Mouse (Mus musculus): ENCODE data around the gene Phf21b. TPM values are rescaled to one million over a fixed set of nuclear protein-coding genes. Genes with fewer than 3 reads are reported as not detected.

Phf21b gene
- total and polyA plus RNA-seq, 3 experiments = 1.3 to 5.3 (median 2.2) TPM

GRCm38 (mm10) chr15:84840560-84840959, 15.3 kb downstream of the Phf21b start:
- no peak overlapping the region for H3K4me3 ChIP-seq (replicated peaks in 1 of 3; ENCODE audit: low read depth in 2 of 3, low read length in 2 of 3, poor library complexity in 1 of 3)
- peak; percentile 44 for DNase-seq (ENCODE audit: extremely low read depth)
- H3K36me3 ChIP-seq (replicated peaks in 1 of 2; ENCODE audit: control insufficient read depth in 1 of 2, insufficient read depth in 1 of 2, low read length in 1 of 2) = peaks cover 0 to 32% of the 10 kb centered on the region in 2 experiments
- H3K9ac ChIP-seq (ENCODE audit: insufficient read depth, low read depth) = no peak overlapping the region
- dilution Hi-C loops (cut with MboI; ENCODE audit: extremely low pct_ligation_motif_present, extremely low pct_unique_long_range_greater_than_20kb, low sequenced_read_pairs) (no loop called here), in situ Hi-C loops (cut with MboI; ENCODE audit: low pct_ligation_motif_present, low pct_unique_long_range_greater_than_20kb, low sequenced_read_pairs) (no loop called here)
- H3K27me3 ChIP-seq (replicated peaks) = no peaks in the 10 kb centered on the region
- no peaks in the 10 kb centered on the region for H3K9me3 ChIP-seq (replicated peaks; ENCODE audit: low read length)
- no peak overlapping the region for H3K4me2 ChIP-seq (ENCODE audit: insufficient read depth, low read depth, poor library complexity, severe bottlenecking)
- no peaks in the 10 kb centered on the region for H3K79me2 ChIP-seq (replicated peaks; ENCODE audit: control insufficient read depth, extremely low read depth, insufficient read depth, poor library complexity, severe bottlenecking)
- no peak overlapping the region for H3K27ac ChIP-seq (ENCODE audit: insufficient read depth, low read depth)
- TF ChIP-seq POLR2AphosphoS2 (IDR thresholded peaks at IDR 0.05; ENCODE audit: low read depth, low read length) = no peak
- TF ChIP-seq ELF1 (IDR thresholded peaks at IDR 0.05; ENCODE audit: low read depth, low read length) = peak; percentile 72
- TF ChIP-seq IRF4 (IDR thresholded peaks at IDR 0.05; ENCODE audit: low read depth, low read length) = no peak
- peak; percentile 55 for TF ChIP-seq SMC3 (IDR thresholded peaks at IDR 0.05; ENCODE audit: low read depth, low read length)
- peak; percentile 20 to 66; a peak in 2 of 4 replicates for TF ChIP-seq CTCF (conservative IDR thresholded peaks at IDR 0.05 in 1 of 2, IDR thresholded peaks at IDR 0.05 in 1 of 2; ENCODE audit: low read depth in 2 of 2, low read length in 2 of 2)
- TF ChIP-seq HCFC1 (IDR thresholded peaks at IDR 0.05; ENCODE audit: low read depth, low read length) = peak; percentile 32; the same call in 1 of the 2 replicates
- TF ChIP-seq RAD21 (IDR thresholded peaks at IDR 0.05; ENCODE audit: low read depth, low read length) = peak; percentile 46
- H3K4me1 ChIP-seq (ENCODE audit: control insufficient read depth in 1 of 2, insufficient read depth in 2 of 2) = peaks cover 4 to 29% of the 10 kb centered on the region in 2 experiments; a peak in 2 of 4 replicates

- Histone ChIP-seq H3K4me3 (replicated peaks in 1 of 3; ENCODE audit: low read depth in 2 of 3, low read length in 2 of 3, poor library complexity in 1 of 3) (no peak overlapping the region), H3K9ac (ENCODE audit: insufficient read depth, low read depth) (no peak overlapping the region), H3K27me3 (replicated peaks) (no peaks in the 10 kb centered on the region), H3K9me3 (replicated peaks; ENCODE audit: low read length) (no peaks in the 10 kb centered on the region), H3K36me3 (replicated peaks in 1 of 2; ENCODE audit: control insufficient read depth in 1 of 2, insufficient read depth in 1 of 2, low read length in 1 of 2) (peaks cover 0 to 30% of the 10 kb centered on the region in 2 experiments), H3K4me2 (ENCODE audit: insufficient read depth, low read depth, poor library complexity, severe bottlenecking) (no peak overlapping the region), H3K27ac (ENCODE audit: insufficient read depth, low read depth) (no peak overlapping the region), H3K4me1 (ENCODE audit: control insufficient read depth in 1 of 2, insufficient read depth in 2 of 2) (peaks cover 0 to 18% of the 10 kb centered on the region in 2 experiments; a peak in 2 of 4 replicates), H3K79me2 (replicated peaks; ENCODE audit: control insufficient read depth, extremely low read depth, insufficient read depth, poor library complexity, severe bottlenecking) (no peaks in the 10 kb centered on the region)
- TF ChIP-seq GABPA (IDR thresholded peaks at IDR 0.05; ENCODE audit: insufficient replicate concordance, low read depth, low read length) = no peak
- TF ChIP-seq JUN (IDR thresholded peaks at IDR 0.05; ENCODE audit: insufficient read depth, low read depth, low read length) = no peak
- TF ChIP-seq ETS1 (conservative IDR thresholded peaks at IDR 0.05; ENCODE audit: low read depth, low read length) = no peak
- TF ChIP-seq MXI1 (IDR thresholded peaks at IDR 0.05; ENCODE audit: low read depth, low read length) = no peak
- no peak for TF ChIP-seq RAD21 (IDR thresholded peaks at IDR 0.05; ENCODE audit: low read depth, low read length)
- TF ChIP-seq MAFK (IDR thresholded peaks at IDR 0.05; ENCODE audit: insufficient replicate concordance, low read length) = no peak
- no peak for TF ChIP-seq BHLHE40 (IDR thresholded peaks at IDR 0.05; ENCODE audit: low read depth, low read length)
- TF ChIP-seq JUND (conservative IDR thresholded peaks at IDR 0.05; ENCODE audit: low read depth, low read length) = no peak
- no peak for TF ChIP-seq EP300 (IDR thresholded peaks at IDR 0.05; ENCODE audit: low read length)
- TF ChIP-seq E2F4 (IDR thresholded peaks at IDR 0.05; ENCODE audit: insufficient replicate concordance, low read depth, low read length) = no peak
- TF ChIP-seq POLR2AphosphoS2 (IDR thresholded peaks at IDR 0.05; ENCODE audit: low read depth, low read length) = no peak
- no peak for TF ChIP-seq PAX5 (IDR thresholded peaks at IDR 0.05; ENCODE audit: low read length)
- no peak for TF ChIP-seq KAT2A (IDR thresholded peaks at IDR 0.05; ENCODE audit: insufficient replicate concordance, low read length)
- no peak for TF ChIP-seq ELF1 (IDR thresholded peaks at IDR 0.05; ENCODE audit: low read depth, low read length)
- no peak for TF ChIP-seq USF2 (conservative IDR thresholded peaks at IDR 0.05; ENCODE audit: low read depth, low read length)
- no peak for TF ChIP-seq HCFC1 (IDR thresholded peaks at IDR 0.05; ENCODE audit: low read depth, low read length)
- dilution Hi-C loops (cut with MboI; ENCODE audit: extremely low pct_ligation_motif_present, extremely low pct_unique_long_range_greater_than_20kb, low sequenced_read_pairs) (no loop called here), in situ Hi-C loops (cut with MboI; ENCODE audit: low pct_ligation_motif_present, low pct_unique_long_range_greater_than_20kb, low sequenced_read_pairs) (no loop called here)
- no peak for DNase-seq (ENCODE audit: extremely low read depth)
These were observed 16.3 kb downstream of the Phf21b start for GRCm38 (mm10) chr15:84839521-84839920.
